Mouse (Mus musculus): ENCODE data around the gene F2r. TPM values are rescaled to one million over a fixed set of nuclear protein-coding genes. Genes with fewer than 3 reads are reported as not detected.

Gene F2r
- polyA plus RNA-seq, 1 experiment from 2014 or later: 41.7 TPM

DNA sequence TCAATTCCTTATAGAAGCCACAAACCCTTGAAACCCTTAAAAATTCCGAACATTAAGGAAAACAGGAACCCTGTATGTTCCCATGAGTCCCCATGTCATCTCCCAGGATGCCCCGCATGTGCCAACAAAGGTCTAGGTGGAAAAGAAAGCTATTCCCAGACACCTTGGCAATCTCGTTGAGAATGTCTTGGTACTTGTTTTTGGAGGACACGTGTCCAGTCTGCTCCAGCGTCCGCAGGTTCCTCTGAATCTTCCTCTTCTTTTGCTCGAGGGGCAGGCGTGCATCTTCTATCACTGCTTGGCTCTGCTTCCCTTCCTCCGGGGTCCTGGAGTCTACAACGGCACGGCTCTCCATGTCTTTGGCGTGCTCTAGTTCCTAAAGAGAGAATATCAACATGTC, 17.0 kb upstream of the F2r start:
- H3K4me2 ChIP-seq (ENCODE audit: low read depth, low read length): no peak overlapping the region
- peaks cover 10% of the 10 kb centered on the region for H3K4me1 ChIP-seq (ENCODE audit: control insufficient read depth, insufficient read depth, low read length)
- no peak overlapping the region for H3K4me3 ChIP-seq (ENCODE audit: low read length)
- H3K27ac ChIP-seq (ENCODE audit: low read length): no peak overlapping the region
- WGBS: 92% methylated on average over 12 of the region's 12 CpGs
- H3K9ac ChIP-seq (ENCODE audit: low read depth, low read length): no peak overlapping the region
- peaks cover 4% of the 10 kb centered on the region; the same call in 1 of the 2 replicates for H3K36me3 ChIP-seq (ENCODE audit: control insufficient read depth, insufficient read depth, low read length)
- no peaks in the 10 kb centered on the region for H3K27me3 ChIP-seq (replicated peaks; ENCODE audit: control insufficient read depth, insufficient read depth, low read length)
- H3K9me3 ChIP-seq (ENCODE audit: control insufficient read depth, low read length): no peaks in the 10 kb centered on the region
- ATAC-seq: no peak

DNA sequence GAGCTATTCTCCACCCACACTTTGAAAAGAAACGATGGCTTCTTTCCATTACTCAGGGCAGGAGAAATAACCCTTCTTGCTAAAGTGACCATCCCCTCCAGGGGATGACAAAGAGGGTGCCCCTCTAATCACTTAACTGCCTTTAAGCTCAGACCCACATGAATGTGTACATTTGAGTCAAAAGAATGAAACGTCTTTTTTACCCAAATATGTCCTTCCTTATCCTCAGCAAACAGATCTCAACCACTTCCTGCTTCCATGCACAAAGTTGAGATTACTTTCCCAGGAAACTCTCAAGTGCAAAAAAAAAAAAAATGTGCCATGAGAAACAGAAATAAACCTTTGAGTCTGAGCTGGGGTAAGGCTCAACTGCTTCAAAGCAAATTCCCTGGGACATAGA, 16.2 kb upstream of the F2r start:
- Histone ChIP-seq H3K9me3 (ENCODE audit: control insufficient read depth, low read length) (no peaks in the 10 kb centered on the region), H3K4me3 (ENCODE audit: low read length) (no peak overlapping the region), H3K4me1 (ENCODE audit: control insufficient read depth, insufficient read depth, low read length) (peaks cover 7% of the 10 kb centered on the region), H3K4me2 (ENCODE audit: low read depth, low read length) (no peak overlapping the region), H3K9ac (ENCODE audit: low read depth, low read length) (no peak overlapping the region), H3K27ac (ENCODE audit: low read length) (peak overlapping the region; percentile 35; the same call in 1 of the 2 replicates), H3K36me3 (ENCODE audit: control insufficient read depth, insufficient read depth, low read length) (peaks cover 4% of the 10 kb centered on the region; the same call in 1 of the 2 replicates), H3K27me3 (replicated peaks; ENCODE audit: control insufficient read depth, insufficient read depth, low read length) (no peaks in the 10 kb centered on the region)
- 17% methylated on average over 2 of the region's 2 CpGs for WGBS
- ATAC-seq: no peak

DNA sequence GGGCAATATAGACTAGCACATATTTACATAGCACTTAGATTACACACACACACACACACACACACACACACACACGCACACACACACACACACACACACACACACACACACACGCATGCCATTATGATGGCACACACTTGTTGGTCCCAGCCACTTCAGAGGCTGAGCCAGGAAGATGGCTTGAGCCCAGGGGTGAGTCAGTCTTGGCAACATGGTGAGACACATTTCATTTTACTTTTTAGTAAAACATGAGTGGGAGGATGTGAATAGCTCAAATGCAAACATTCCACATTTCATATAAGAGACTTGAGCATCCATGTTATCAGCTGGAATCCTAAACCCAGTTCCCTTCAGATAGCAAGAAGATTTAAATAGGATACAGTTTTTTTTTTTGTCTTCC, 15.1 kb upstream of the F2r start:
- peaks cover 4% of the 10 kb centered on the region; the same call in 1 of the 2 replicates for H3K36me3 ChIP-seq (ENCODE audit: control insufficient read depth, insufficient read depth, low read length)
- 65% methylated on average over 2 of the region's 2 CpGs for WGBS
- H3K4me2 ChIP-seq (ENCODE audit: low read depth, low read length): no peak overlapping the region
- H3K27me3 ChIP-seq (replicated peaks; ENCODE audit: control insufficient read depth, insufficient read depth, low read length): no peaks in the 10 kb centered on the region
- H3K4me3 ChIP-seq (ENCODE audit: low read length): no peak overlapping the region
- no peaks in the 10 kb centered on the region for H3K9me3 ChIP-seq (ENCODE audit: control insufficient read depth, low read length)
- no peak overlapping the region for H3K9ac ChIP-seq (ENCODE audit: low read depth, low read length)
- no peak overlapping the region for H3K27ac ChIP-seq (ENCODE audit: low read length)
- H3K4me1 ChIP-seq (ENCODE audit: control insufficient read depth, insufficient read depth, low read length): peaks cover 3% of the 10 kb centered on the region; the same call in 1 of the 2 replicates
- ATAC-seq: no peak

DNA sequence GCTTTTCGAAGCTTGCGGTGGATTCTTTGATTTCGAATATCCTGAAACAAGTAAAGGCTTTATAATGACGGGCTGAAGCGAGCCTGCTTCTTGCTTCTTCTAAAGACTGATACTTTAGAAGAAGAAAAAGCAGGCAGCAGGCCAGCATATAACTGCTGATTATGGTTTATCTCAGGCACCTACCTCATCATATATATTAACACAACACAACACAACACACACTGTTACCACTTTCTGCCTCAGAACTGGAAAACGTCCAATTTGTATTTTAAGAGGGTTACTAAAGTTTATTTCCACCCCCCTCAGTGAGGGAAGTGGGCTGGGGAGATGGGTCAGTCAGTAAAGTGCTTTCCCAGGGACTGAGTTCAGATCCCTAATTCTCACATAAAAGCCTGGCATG, 13.9 kb upstream of the F2r start:
- 82% methylated on average over 6 of the region's 6 CpGs for WGBS
- H3K4me3 ChIP-seq (ENCODE audit: low read length): no peak overlapping the region
- no peak for ATAC-seq
- H3K4me2 ChIP-seq (ENCODE audit: low read depth, low read length): no peak overlapping the region
- H3K36me3 ChIP-seq (ENCODE audit: control insufficient read depth, insufficient read depth, low read length): peaks cover 4% of the 10 kb centered on the region; the same call in 1 of the 2 replicates
- H3K9ac ChIP-seq (ENCODE audit: low read depth, low read length): no peak overlapping the region
- H3K9me3 ChIP-seq (ENCODE audit: control insufficient read depth, low read length): no peaks in the 10 kb centered on the region
- no peaks in the 10 kb centered on the region for H3K27me3 ChIP-seq (replicated peaks; ENCODE audit: control insufficient read depth, insufficient read depth, low read length)
- H3K4me1 ChIP-seq (ENCODE audit: control insufficient read depth, insufficient read depth, low read length): peaks cover 3% of the 10 kb centered on the region; the same call in 1 of the 2 replicates
- H3K27ac ChIP-seq (ENCODE audit: low read length): no peak overlapping the region

DNA sequence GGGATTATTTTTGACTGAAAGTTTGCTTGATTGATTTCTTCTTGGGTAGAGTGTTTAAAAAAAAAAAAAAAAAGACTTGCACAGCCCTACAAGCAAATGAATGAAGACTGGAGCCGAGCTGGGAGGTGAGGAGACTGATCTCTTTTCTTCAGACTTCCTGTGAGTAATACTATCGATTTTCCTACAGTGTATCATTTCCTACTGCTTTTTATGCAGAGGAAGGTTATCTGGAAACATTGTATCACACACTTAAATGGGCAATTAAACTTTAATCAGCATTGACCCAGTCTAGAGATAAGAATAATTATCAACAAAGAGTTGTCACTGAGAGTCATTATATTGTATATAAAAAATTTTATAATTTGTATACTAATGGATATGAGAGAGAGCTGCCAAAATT, 12.5 kb upstream of the F2r start:
- Histone ChIP-seq H3K4me1 (ENCODE audit: control insufficient read depth, insufficient read depth, low read length) (peaks cover 3% of the 10 kb centered on the region; the same call in 1 of the 2 replicates), H3K27me3 (replicated peaks; ENCODE audit: control insufficient read depth, insufficient read depth, low read length) (no peaks in the 10 kb centered on the region), H3K9ac (ENCODE audit: low read depth, low read length) (no peak overlapping the region), H3K4me2 (ENCODE audit: low read depth, low read length) (no peak overlapping the region), H3K27ac (ENCODE audit: low read length) (no peak overlapping the region), H3K36me3 (ENCODE audit: control insufficient read depth, insufficient read depth, low read length) (peaks cover 4% of the 10 kb centered on the region; the same call in 1 of the 2 replicates), H3K9me3 (ENCODE audit: control insufficient read depth, low read length) (no peaks in the 10 kb centered on the region), H3K4me3 (ENCODE audit: low read length) (no peak overlapping the region)
- no peak for ATAC-seq
- 60% methylated on average over 2 of the region's 2 CpGs for WGBS

DNA sequence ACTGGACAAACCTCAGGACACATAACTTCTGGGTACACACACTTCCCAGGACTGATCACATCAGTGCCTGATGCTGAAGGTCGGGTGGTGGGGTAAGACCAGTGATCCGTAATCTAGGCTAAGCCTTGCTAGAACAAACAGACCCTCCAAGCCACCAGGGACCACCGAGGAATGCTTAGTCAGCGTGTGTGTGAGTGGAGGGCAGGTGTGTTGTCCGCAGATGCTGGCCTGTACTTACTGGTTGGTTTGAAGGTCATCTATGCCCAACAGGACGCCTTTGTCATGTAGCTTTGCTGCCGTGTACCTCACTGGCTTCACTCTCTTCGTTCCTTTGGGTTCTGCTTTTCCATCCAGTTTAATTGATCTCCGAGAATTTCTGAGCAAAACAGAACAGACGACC, 11.5 kb upstream of the F2r start:
- Histone ChIP-seq H3K36me3 (ENCODE audit: control insufficient read depth, insufficient read depth, low read length) (peaks cover 4% of the 10 kb centered on the region; the same call in 1 of the 2 replicates), H3K9me3 (ENCODE audit: control insufficient read depth, low read length) (no peaks in the 10 kb centered on the region), H3K27ac (ENCODE audit: low read length) (no peak overlapping the region), H3K4me3 (ENCODE audit: low read length) (no peak overlapping the region), H3K4me1 (ENCODE audit: control insufficient read depth, insufficient read depth, low read length) (peaks cover 3% of the 10 kb centered on the region; the same call in 1 of the 2 replicates), H3K9ac (ENCODE audit: low read depth, low read length) (no peak overlapping the region), H3K4me2 (ENCODE audit: low read depth, low read length) (no peak overlapping the region), H3K27me3 (replicated peaks; ENCODE audit: control insufficient read depth, insufficient read depth, low read length) (no peaks in the 10 kb centered on the region)
- 84% methylated on average over 10 of the region's 10 CpGs for WGBS
- ATAC-seq: no peak

DNA sequence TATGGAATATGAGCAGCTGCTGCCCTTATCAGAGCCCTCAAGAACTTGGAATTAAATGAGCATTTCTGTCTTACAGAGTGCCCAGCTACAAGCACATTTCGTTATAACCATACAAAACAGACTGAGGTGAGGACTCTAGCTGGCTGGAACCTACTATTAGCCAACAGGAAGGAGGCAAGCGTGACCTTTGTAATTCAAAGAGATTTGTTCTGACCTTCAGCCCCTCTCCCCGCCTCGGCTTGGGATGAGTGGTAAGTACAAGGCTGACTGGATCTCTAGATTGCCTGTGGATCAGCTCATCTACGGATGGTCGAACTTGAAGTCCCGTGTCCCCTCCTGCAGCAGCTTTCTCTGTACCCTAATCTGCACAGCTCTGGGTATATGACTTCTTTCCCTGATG, 8.4 kb upstream of the F2r start:
- WGBS: 72% methylated on average over 7 of the region's 7 CpGs
- no peaks in the 10 kb centered on the region for H3K4me1 ChIP-seq (ENCODE audit: control insufficient read depth, insufficient read depth, low read length)
- no peak overlapping the region for H3K9ac ChIP-seq (ENCODE audit: low read depth, low read length)
- H3K9me3 ChIP-seq (ENCODE audit: control insufficient read depth, low read length): no peaks in the 10 kb centered on the region
- H3K27ac ChIP-seq (ENCODE audit: low read length): no peak overlapping the region
- H3K4me3 ChIP-seq (ENCODE audit: low read length): no peak overlapping the region
- no peaks in the 10 kb centered on the region for H3K27me3 ChIP-seq (replicated peaks; ENCODE audit: control insufficient read depth, insufficient read depth, low read length)
- H3K36me3 ChIP-seq (ENCODE audit: control insufficient read depth, insufficient read depth, low read length): peaks cover 3% of the 10 kb centered on the region; the same call in 1 of the 2 replicates
- ATAC-seq: peak; percentile 55; the same call in 1 of the 2 replicates
- no peak overlapping the region for H3K4me2 ChIP-seq (ENCODE audit: low read depth, low read length)

DNA sequence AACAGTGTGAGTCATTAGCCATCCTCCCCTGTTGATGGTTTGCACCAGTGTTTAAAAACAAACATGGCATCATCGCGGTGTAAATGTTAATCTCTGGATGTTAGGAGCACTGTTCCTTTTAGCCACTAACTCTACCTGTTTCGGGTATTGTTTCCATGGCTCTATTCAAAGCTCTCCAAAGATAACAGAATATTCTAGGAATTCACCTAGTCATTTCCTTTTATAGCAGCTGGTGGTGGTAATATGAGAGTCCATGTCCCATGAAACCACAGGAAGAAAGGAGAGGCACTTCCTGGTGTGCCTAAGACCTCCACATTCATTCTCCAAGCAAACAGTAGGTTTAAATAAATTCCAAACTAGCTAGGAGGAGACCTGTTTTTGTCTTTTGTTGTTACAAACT, 4.8 kb upstream of the F2r start:
- Histone ChIP-seq H3K9me3 (ENCODE audit: control insufficient read depth, low read length) (no peaks in the 10 kb centered on the region), H3K4me2 (ENCODE audit: low read depth, low read length) (no peak overlapping the region), H3K4me1 (ENCODE audit: control insufficient read depth, insufficient read depth, low read length) (no peaks in the 10 kb centered on the region), H3K27ac (ENCODE audit: low read length) (no peak overlapping the region), H3K36me3 (ENCODE audit: control insufficient read depth, insufficient read depth, low read length) (no peaks in the 10 kb centered on the region), H3K9ac (ENCODE audit: low read depth, low read length) (no peak overlapping the region), H3K4me3 (ENCODE audit: low read length) (no peak overlapping the region), H3K27me3 (replicated peaks; ENCODE audit: control insufficient read depth, insufficient read depth, low read length) (no peaks in the 10 kb centered on the region)
- ATAC-seq: no peak
- WGBS: 71% methylated on average over 3 of the region's 3 CpGs

DNA sequence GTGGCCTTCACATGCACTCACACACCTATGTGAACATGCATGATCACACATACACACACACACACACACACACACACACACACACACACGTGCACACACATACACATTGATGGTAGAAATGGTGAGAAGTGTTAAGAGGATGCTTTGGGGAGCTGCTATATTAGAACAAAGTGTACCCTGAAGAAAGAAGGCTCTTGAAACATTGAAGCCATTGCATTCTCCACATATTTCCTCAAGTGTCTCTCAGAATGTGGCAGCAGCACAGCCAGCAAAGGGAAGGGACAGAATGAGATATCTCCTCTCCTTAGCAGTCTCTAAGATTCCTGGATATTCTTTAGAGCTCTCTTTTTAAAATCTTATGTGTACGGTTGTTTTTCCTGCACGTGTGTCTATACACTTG, 3.3 kb upstream of the F2r start:
- H3K4me2 ChIP-seq (ENCODE audit: low read depth, low read length): no peak overlapping the region
- no peak overlapping the region for H3K27ac ChIP-seq (ENCODE audit: low read length)
- peaks cover 5% of the 10 kb centered on the region; the same call in 1 of the 2 replicates for H3K4me1 ChIP-seq (ENCODE audit: control insufficient read depth, insufficient read depth, low read length)
- H3K27me3 ChIP-seq (replicated peaks; ENCODE audit: control insufficient read depth, insufficient read depth, low read length): no peaks in the 10 kb centered on the region
- no peaks in the 10 kb centered on the region for H3K36me3 ChIP-seq (ENCODE audit: control insufficient read depth, insufficient read depth, low read length)
- H3K9me3 ChIP-seq (ENCODE audit: control insufficient read depth, low read length): no peaks in the 10 kb centered on the region
- WGBS: 70% methylated on average over 3 of the region's 3 CpGs
- ATAC-seq: no peak
- no peak overlapping the region for H3K4me3 ChIP-seq (ENCODE audit: low read length)
- no peak overlapping the region for H3K9ac ChIP-seq (ENCODE audit: low read depth, low read length)

DNA sequence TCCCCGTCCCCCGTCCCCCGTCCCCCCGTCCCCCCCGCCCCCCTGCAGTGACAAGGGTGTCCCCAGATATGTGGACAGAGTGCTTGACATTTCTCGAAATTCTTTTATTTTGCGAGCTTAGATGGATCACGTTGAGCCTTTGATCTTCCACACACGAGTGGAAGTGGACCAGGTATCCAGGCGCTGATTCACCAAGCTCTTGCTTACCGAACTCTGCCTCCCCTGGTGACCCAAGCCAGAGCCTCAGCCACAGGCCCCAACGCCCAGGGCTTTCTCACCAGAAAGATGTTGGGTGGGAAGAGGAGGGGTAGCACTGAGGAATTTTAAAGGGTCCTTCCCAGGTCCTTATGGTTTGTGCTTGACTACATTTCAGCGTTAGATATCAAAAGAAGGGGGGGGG, 572 bp upstream of the F2r start:
- Histone ChIP-seq H3K27me3 (replicated peaks; ENCODE audit: control insufficient read depth, insufficient read depth, low read length) (no peaks in the 10 kb centered on the region), H3K27ac (ENCODE audit: low read length) (no peak overlapping the region), H3K4me2 (ENCODE audit: low read depth, low read length) (peak overlapping the region; percentile 91), H3K4me1 (ENCODE audit: control insufficient read depth, insufficient read depth, low read length) (peaks cover 16% of the 10 kb centered on the region), H3K4me3 (ENCODE audit: low read length) (peak overlapping the region; percentile 76), H3K9ac (ENCODE audit: low read depth, low read length) (peak overlapping the region; percentile 78), H3K36me3 (ENCODE audit: control insufficient read depth, insufficient read depth, low read length) (no peaks in the 10 kb centered on the region), H3K9me3 (ENCODE audit: control insufficient read depth, low read length) (no peaks in the 10 kb centered on the region)
- 14% methylated on average over 13 of the region's 13 CpGs for WGBS
- ATAC-seq: 0 out of 2 replicates have a peak, but pooled peaks have one; percentile 12
